Mouse (Mus musculus): ENCODE data around the gene 2900026A02Rik. TPM values are rescaled to one million over a fixed set of nuclear protein-coding genes. Genes with fewer than 3 reads are reported as not detected.
A peak's percentile ranks its signal among the peaks of the same experiment; 100 is the strongest.

Gene 2900026A02Rik
- polyA plus RNA-seq, 1 experiment = 2.2 TPM

GRCm38 (mm10) chr5:113210314-113210713, 10.7 kb downstream of the 2900026A02Rik start:
- TF ChIP-seq POLR2A (IDR thresholded peaks at IDR 0.05; ENCODE audit: control insufficient read depth, low read depth, low read length) (no peak), CTCF (IDR thresholded peaks at IDR 0.05; ENCODE audit: control insufficient read depth, insufficient read depth, insufficient replicate concordance, low read depth, low read length) (no peak)
- Histone ChIP-seq H3K4me1 (ENCODE audit: control insufficient read depth, insufficient read depth, low read length) (peaks cover 12% of the 10 kb centered on the region), H3K27me3 (ENCODE audit: control insufficient read depth, insufficient read depth, low read length) (no peaks in the 10 kb centered on the region), H3K27ac (ENCODE audit: control insufficient read depth, insufficient read depth, low read depth, low read length) (peak overlapping the region; percentile 23; the same call in 1 of the 2 replicates), H3K4me3 (ENCODE audit: control insufficient read depth, low read depth, low read length) (no peak overlapping the region), H3K36me3 (ENCODE audit: control insufficient read depth, insufficient read depth, low read length) (no peaks in the 10 kb centered on the region)

GRCm38 (mm10) chr5:113209898-113210297, 11.1 kb downstream of the 2900026A02Rik start:
- no peaks in the 10 kb centered on the region for H3K27me3 ChIP-seq (ENCODE audit: control insufficient read depth, insufficient read depth, low read length)
- TF ChIP-seq POLR2A (IDR thresholded peaks at IDR 0.05; ENCODE audit: control insufficient read depth, low read depth, low read length) (no peak), CTCF (IDR thresholded peaks at IDR 0.05; ENCODE audit: control insufficient read depth, insufficient read depth, insufficient replicate concordance, low read depth, low read length) (no peak)
- no peaks in the 10 kb centered on the region for H3K36me3 ChIP-seq (ENCODE audit: control insufficient read depth, insufficient read depth, low read length)
- H3K4me3 ChIP-seq (ENCODE audit: control insufficient read depth, low read depth, low read length) = no peak overlapping the region
- H3K4me1 ChIP-seq (ENCODE audit: control insufficient read depth, insufficient read depth, low read length) = peaks cover 12% of the 10 kb centered on the region
- H3K27ac ChIP-seq (ENCODE audit: control insufficient read depth, insufficient read depth, low read depth, low read length) = peak overlapping the region; percentile 32

DNA sequence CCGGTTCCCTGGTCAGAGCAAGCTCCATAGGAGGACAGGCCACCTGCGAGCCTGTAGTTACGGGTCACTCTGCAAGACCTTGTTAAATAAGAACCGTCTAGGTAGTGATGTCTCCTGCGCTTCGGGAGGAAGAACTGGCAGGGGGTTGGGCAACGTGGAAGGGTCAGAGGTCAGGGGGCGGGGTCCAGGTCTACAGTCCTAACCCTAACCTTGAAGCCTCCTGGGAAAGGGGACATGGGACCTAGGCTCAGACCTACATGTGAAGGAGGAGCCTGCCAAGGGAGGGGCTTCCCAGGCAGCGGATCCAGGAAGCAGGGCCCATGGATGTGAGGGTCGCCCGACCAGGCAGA, 11.7 kb downstream of the 2900026A02Rik start:
- peak overlapping the region; percentile 32 for H3K27ac ChIP-seq (ENCODE audit: control insufficient read depth, insufficient read depth, low read depth, low read length)
- H3K36me3 ChIP-seq (ENCODE audit: control insufficient read depth, insufficient read depth, low read length) = no peaks in the 10 kb centered on the region
- no peaks in the 10 kb centered on the region for H3K27me3 ChIP-seq (ENCODE audit: control insufficient read depth, insufficient read depth, low read length)
- H3K4me3 ChIP-seq (ENCODE audit: control insufficient read depth, low read depth, low read length) = no peak overlapping the region
- H3K4me1 ChIP-seq (ENCODE audit: control insufficient read depth, insufficient read depth, low read length) = peaks cover 12% of the 10 kb centered on the region
- no peak for TF ChIP-seq CTCF (IDR thresholded peaks at IDR 0.05; ENCODE audit: control insufficient read depth, insufficient read depth, insufficient replicate concordance, low read depth, low read length)
- TF ChIP-seq POLR2A (IDR thresholded peaks at IDR 0.05; ENCODE audit: control insufficient read depth, low read depth, low read length) = no peak

GRCm38 (mm10) chr5:113208622-113209400, 12.2 kb downstream of the 2900026A02Rik start:
- H3K4me1 ChIP-seq (ENCODE audit: control insufficient read depth, insufficient read depth, low read length) = peaks cover 12% of the 10 kb centered on the region
- peak overlapping the region; percentile 68 for H3K27ac ChIP-seq (ENCODE audit: control insufficient read depth, insufficient read depth, low read depth, low read length)
- no peaks in the 10 kb centered on the region for H3K36me3 ChIP-seq (ENCODE audit: control insufficient read depth, insufficient read depth, low read length)
- no peak for TF ChIP-seq POLR2A (IDR thresholded peaks at IDR 0.05; ENCODE audit: control insufficient read depth, low read depth, low read length)
- no peak for TF ChIP-seq CTCF (IDR thresholded peaks at IDR 0.05; ENCODE audit: control insufficient read depth, insufficient read depth, insufficient replicate concordance, low read depth, low read length)
- no peak overlapping the region for H3K4me3 ChIP-seq (ENCODE audit: control insufficient read depth, low read depth, low read length)
- no peaks in the 10 kb centered on the region for H3K27me3 ChIP-seq (ENCODE audit: control insufficient read depth, insufficient read depth, low read length)

GRCm38 (mm10) chr5:113208048-113208447, 13.0 kb downstream of the 2900026A02Rik start:
- no peaks in the 10 kb centered on the region for H3K36me3 ChIP-seq (ENCODE audit: control insufficient read depth, insufficient read depth, low read length)
- no peak overlapping the region for H3K4me3 ChIP-seq (ENCODE audit: control insufficient read depth, low read depth, low read length)
- H3K4me1 ChIP-seq (ENCODE audit: control insufficient read depth, insufficient read depth, low read length) = peaks cover 12% of the 10 kb centered on the region
- no peaks in the 10 kb centered on the region for H3K27me3 ChIP-seq (ENCODE audit: control insufficient read depth, insufficient read depth, low read length)
- TF ChIP-seq CTCF (IDR thresholded peaks at IDR 0.05; ENCODE audit: control insufficient read depth, insufficient read depth, insufficient replicate concordance, low read depth, low read length) = no peak
- TF ChIP-seq POLR2A (IDR thresholded peaks at IDR 0.05; ENCODE audit: control insufficient read depth, low read depth, low read length) = no peak
- H3K27ac ChIP-seq (ENCODE audit: control insufficient read depth, insufficient read depth, low read depth, low read length) = peak overlapping the region; percentile 68

DNA sequence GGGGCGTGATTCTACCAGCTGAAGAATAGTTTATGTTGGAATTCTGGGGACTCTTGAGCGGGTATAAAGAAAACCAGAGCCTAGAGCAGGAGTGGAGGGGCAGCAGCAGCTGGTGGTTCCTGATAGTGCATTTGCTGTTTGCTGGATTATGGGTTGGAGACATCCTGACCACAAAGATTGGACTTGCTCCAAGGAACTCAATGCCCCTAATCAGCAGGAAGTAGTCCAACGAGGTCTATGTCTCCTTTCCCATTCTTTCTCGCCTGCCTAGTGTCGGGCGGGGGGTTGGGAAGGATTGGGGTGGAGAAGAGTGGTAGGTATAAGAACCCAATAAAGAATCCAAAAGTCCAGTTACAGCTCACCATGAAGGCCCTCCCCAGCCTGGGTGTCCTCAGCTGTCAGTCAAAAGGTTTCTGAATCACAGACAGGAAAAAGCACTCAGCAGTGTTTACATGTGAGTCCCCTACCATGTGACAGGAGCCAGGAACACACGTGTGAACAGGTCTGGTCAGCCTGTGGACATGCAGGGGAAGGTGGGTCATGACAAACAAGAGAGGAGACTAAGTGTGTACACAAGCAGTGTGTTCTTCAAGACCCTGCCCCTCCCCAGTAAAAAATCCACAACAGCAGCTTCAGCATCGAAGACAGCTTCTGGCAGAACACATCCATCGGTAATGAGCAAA, 14.2 kb downstream of the 2900026A02Rik start:
- TF ChIP-seq POLR2A (IDR thresholded peaks at IDR 0.05; ENCODE audit: control insufficient read depth, low read depth, low read length) (no peak), CTCF (IDR thresholded peaks at IDR 0.05; ENCODE audit: control insufficient read depth, insufficient read depth, insufficient replicate concordance, low read depth, low read length) (no peak)
- H3K27ac ChIP-seq (ENCODE audit: control insufficient read depth, insufficient read depth, low read depth, low read length) = peak overlapping the region; percentile 75
- peaks cover 12% of the 10 kb centered on the region for H3K4me1 ChIP-seq (ENCODE audit: control insufficient read depth, insufficient read depth, low read length)
- no peak overlapping the region for H3K4me3 ChIP-seq (ENCODE audit: control insufficient read depth, low read depth, low read length)
- H3K27me3 ChIP-seq (ENCODE audit: control insufficient read depth, insufficient read depth, low read length) = no peaks in the 10 kb centered on the region
- no peaks in the 10 kb centered on the region for H3K36me3 ChIP-seq (ENCODE audit: control insufficient read depth, insufficient read depth, low read length)

- TF ChIP-seq POLR2A (IDR thresholded peaks at IDR 0.05; ENCODE audit: control insufficient read depth, low read depth, low read length) (no peak), CTCF (IDR thresholded peaks at IDR 0.05; ENCODE audit: control insufficient read depth, insufficient read depth, insufficient replicate concordance, low read depth, low read length) (no peak)
- Histone ChIP-seq H3K27ac (ENCODE audit: control insufficient read depth, insufficient read depth, low read depth, low read length) (no peak overlapping the region), H3K4me3 (ENCODE audit: control insufficient read depth, low read depth, low read length) (no peak overlapping the region), H3K27me3 (ENCODE audit: control insufficient read depth, insufficient read depth, low read length) (no peaks in the 10 kb centered on the region), H3K36me3 (ENCODE audit: control insufficient read depth, insufficient read depth, low read length) (no peaks in the 10 kb centered on the region), H3K4me1 (ENCODE audit: control insufficient read depth, insufficient read depth, low read length) (peaks cover 11% of the 10 kb centered on the region)
Measured at GRCm38 (mm10) chr5:113204193-113204592, 16.8 kb downstream of the 2900026A02Rik start.

Data from testis, adult 2 months (tissue).